Mouse (Mus musculus) gastrocnemius, postnatal 4 days (tissue): ENCODE data around the gene Lig1. TPM values are rescaled to one million over a fixed set of nuclear protein-coding genes. Genes with fewer than 3 reads are reported as not detected.

Source experiments
- DNase-seq, 2 experiments: peaks; one replicate each; pipeline ENCODE4 v3.0.0; 2021 to 2022; ENCODE audit warnings: low spot score in 2 of 2, mixed read lengths in 2 of 2
- total RNA-seq, 2 experiments: library from RNA; stranded (reverse); gene quantifications; 2 replicates each; pipeline ENCODE4 v1.2.3; 2021

Lig1 gene
- total RNA-seq, 2 experiments from 2014 or later, result 32.3 to 34.9 TPM

GRCm38 (mm10) chr7:13309407-13309806, 32.3 kb downstream of the Lig1 start:
- DNase-seq, result no peak

GRCm38 (mm10) chr7:13310493-13311199, 33.6 kb downstream of the Lig1 start:
- no peak for DNase-seq

- DNase-seq, result no peak
Observed at GRCm38 (mm10) chr7:13311401-13311800, 34.3 kb downstream of the Lig1 start.

- no peak for DNase-seq
Observed at GRCm38 (mm10) chr7:13314095-13314597, 37.1 kb downstream of the Lig1 start.

GRCm38 (mm10) chr7:13321424-13321823, 44.3 kb downstream of the Lig1 start:
- DNase-seq, result no peak

GRCm38 (mm10) chr7:13324316-13324715, 47.2 kb downstream of the Lig1 start, which contains the start of gene Pla2g4c:
Gene Pla2g4c, plus strand, starts transcription at chr7:13324655.
- DNase-seq, result no peak

- no peak for DNase-seq
Observed at GRCm38 (mm10) chr7:13330575-13330974, 53.5 kb downstream of the Lig1 start.

GRCm38 (mm10) chr7:13355943-13356342, 78.9 kb downstream of the Lig1 start:
- DNase-seq, result no peak

Other genes with a start within 250 kb of the Lig1 start
- 100 to 1,000 TPM; 135 to 143 TPM for gene Chmp2a, start 242.5 kb upstream of the Lig1 start, total RNA-seq
- 100 to 1,000 TPM; 163 to 175 TPM for gene Ube2m, start 239.0 kb upstream of the Lig1 start, total RNA-seq
- gene Mzf1, start 222.5 kb upstream of the Lig1 start, total RNA-seq, result 1 to 10 TPM; 1.6 to 1.8 TPM
- gene Vmn1r85, start 182.1 kb upstream of the Lig1 start, total RNA-seq, result not detected
- not detected for gene Vmn1r86, start 157.4 kb upstream of the Lig1 start, total RNA-seq
- not detected for gene Vmn1r87, start 137.1 kb upstream of the Lig1 start, total RNA-seq
- under 1 TPM; 0.05 to 0.08 TPM for gene Vmn1r88, start 117.7 kb upstream of the Lig1 start, total RNA-seq
- not detected for gene Vmn1r89, start 64.3 kb upstream of the Lig1 start, total RNA-seq
- gene Zswim9, start 1.4 kb downstream of the Lig1 start, total RNA-seq, result 10 to 100 TPM in 1 of 2 experiments, 1 to 10 TPM in 1; 9.4 to 10.0 TPM
- under 1 TPM; 0.27 to 0.31 TPM for gene Pla2g4c, start 47.4 kb downstream of the Lig1 start, total RNA-seq
- gene Cabp5, start 120.8 kb downstream of the Lig1 start, total RNA-seq, result under 1 TPM in 1 of 2 experiments, not detected in 1; 0.20 TPM
- not detected for gene Bsph1, start 173.6 kb downstream of the Lig1 start, total RNA-seq